Mouse (Mus musculus): ENCODE measurements at regions not wholly inside any gene's neighbourhood (a gene's known extent, or its start where the extent isn't known, plus 50 kb on each side); places are given as distances from the start of the nearest gene placed in this dataset.

GRCm38 (mm10) chr16:77469903-77470302 lies 132.0 kb downstream of the Gm11146 start:
- H3K9ac ChIP-seq (ENCODE audit: low read depth, low read length) = no peak overlapping the region
- peaks cover 2% of the 10 kb centered on the region; the same call in 1 of the 2 replicates for H3K36me3 ChIP-seq (ENCODE audit: control insufficient read depth, insufficient read depth, low read length)
- no peak overlapping the region for H3K4me2 ChIP-seq (ENCODE audit: low read length)
- H3K27ac ChIP-seq (ENCODE audit: low read length) = no peak overlapping the region
- no peak overlapping the region for H3K4me3 ChIP-seq (ENCODE audit: low read depth, low read length)
- WGBS = 82% methylated on average over 4 of the region's 4 CpGs
- no peaks in the 10 kb centered on the region for H3K27me3 ChIP-seq (ENCODE audit: control insufficient read depth, insufficient read depth, low read depth, low read length)
- H3K4me1 ChIP-seq (ENCODE audit: control insufficient read depth, insufficient read depth, low read length) = no peaks in the 10 kb centered on the region
- no peak for ATAC-seq
- no peaks in the 10 kb centered on the region for H3K9me3 ChIP-seq (replicated peaks; ENCODE audit: control insufficient read depth, low read length, poor library complexity, severe bottlenecking)

DNA sequence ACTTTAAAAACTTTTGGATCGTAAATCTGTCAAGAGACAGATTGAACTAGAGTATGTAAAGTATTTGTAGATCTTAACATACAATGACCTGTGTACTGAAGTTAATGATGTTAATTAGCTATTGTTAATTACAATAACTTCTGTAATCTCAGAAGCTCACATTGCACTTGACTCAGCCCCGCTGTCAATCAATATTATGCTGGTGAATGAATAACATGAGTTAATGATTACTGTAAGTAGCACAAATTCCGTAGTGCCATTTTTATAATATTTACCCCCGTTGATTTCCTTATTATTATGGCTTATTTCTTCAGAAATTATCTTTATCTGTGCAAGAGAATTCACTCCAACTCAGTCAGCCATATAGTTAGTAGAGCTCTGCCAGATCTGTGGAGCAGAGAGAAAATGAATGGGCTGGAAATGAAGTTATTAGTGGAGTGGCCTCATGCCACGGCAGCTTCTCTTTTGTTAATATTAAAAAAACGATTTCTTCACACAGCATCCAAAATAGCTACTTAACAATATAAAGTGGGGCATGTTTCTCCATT lies 132.5 kb downstream of the Gm11146 start:
- WGBS = 80% methylated on average over 6 of the region's 6 CpGs
- Histone ChIP-seq H3K36me3 (ENCODE audit: control insufficient read depth, insufficient read depth, low read length) (peaks cover 2% of the 10 kb centered on the region; the same call in 1 of the 2 replicates), H3K4me2 (ENCODE audit: low read length) (no peak overlapping the region), H3K9me3 (replicated peaks; ENCODE audit: control insufficient read depth, low read length, poor library complexity, severe bottlenecking) (no peaks in the 10 kb centered on the region), H3K9ac (ENCODE audit: low read depth, low read length) (no peak overlapping the region), H3K4me3 (ENCODE audit: low read depth, low read length) (no peak overlapping the region), H3K27ac (ENCODE audit: low read length) (no peak overlapping the region), H3K4me1 (ENCODE audit: control insufficient read depth, insufficient read depth, low read length) (no peaks in the 10 kb centered on the region), H3K27me3 (ENCODE audit: control insufficient read depth, insufficient read depth, low read depth, low read length) (no peaks in the 10 kb centered on the region)
- ATAC-seq = no peak

GRCm38 (mm10) chr16:77467216-77467615 lies 134.7 kb downstream of the Gm11146 start:
- no peak overlapping the region for H3K27ac ChIP-seq (ENCODE audit: low read length)
- H3K4me2 ChIP-seq (ENCODE audit: low read length) = no peak overlapping the region
- H3K36me3 ChIP-seq (ENCODE audit: control insufficient read depth, insufficient read depth, low read length) = peaks cover 2% of the 10 kb centered on the region; the same call in 1 of the 2 replicates
- no peak overlapping the region for H3K9ac ChIP-seq (ENCODE audit: low read depth, low read length)
- 91% methylated on average over 12 of the region's 12 CpGs for WGBS
- no peaks in the 10 kb centered on the region for H3K4me1 ChIP-seq (ENCODE audit: control insufficient read depth, insufficient read depth, low read length)
- H3K4me3 ChIP-seq (ENCODE audit: low read depth, low read length) = no peak overlapping the region
- no peaks in the 10 kb centered on the region for H3K27me3 ChIP-seq (ENCODE audit: control insufficient read depth, insufficient read depth, low read depth, low read length)
- ATAC-seq = no peak
- no peaks in the 10 kb centered on the region for H3K9me3 ChIP-seq (replicated peaks; ENCODE audit: control insufficient read depth, low read length, poor library complexity, severe bottlenecking)

DNA sequence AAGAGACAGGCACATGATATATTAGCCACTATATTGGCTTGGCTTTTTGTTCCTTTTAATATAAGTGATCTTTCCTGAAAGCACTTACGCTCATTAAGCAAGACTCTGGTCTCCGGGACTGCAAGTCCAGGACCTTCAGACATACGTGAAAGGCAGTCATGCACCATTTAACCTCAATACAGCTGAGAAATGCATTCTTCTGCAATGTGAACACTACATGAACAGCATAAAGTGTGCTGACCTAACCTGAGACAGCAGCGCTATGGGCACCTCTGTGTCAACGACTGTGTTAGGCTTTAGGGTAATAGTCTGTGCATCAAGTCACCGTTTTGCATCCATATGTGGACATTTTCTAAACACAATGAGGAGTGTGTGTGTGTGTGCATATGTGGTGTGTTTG lies 137.3 kb downstream of the Gm11146 start:
- no peaks in the 10 kb centered on the region for H3K9me3 ChIP-seq (replicated peaks; ENCODE audit: control insufficient read depth, low read length, poor library complexity, severe bottlenecking)
- WGBS = 44% methylated on average over 6 of the region's 6 CpGs
- H3K36me3 ChIP-seq (ENCODE audit: control insufficient read depth, insufficient read depth, low read length) = peaks cover 2% of the 10 kb centered on the region; the same call in 1 of the 2 replicates
- H3K9ac ChIP-seq (ENCODE audit: low read depth, low read length) = no peak overlapping the region
- H3K4me2 ChIP-seq (ENCODE audit: low read length) = no peak overlapping the region
- no peaks in the 10 kb centered on the region for H3K4me1 ChIP-seq (ENCODE audit: control insufficient read depth, insufficient read depth, low read length)
- no peak overlapping the region for H3K4me3 ChIP-seq (ENCODE audit: low read depth, low read length)
- no peak overlapping the region for H3K27ac ChIP-seq (ENCODE audit: low read length)
- ATAC-seq = no peak
- no peaks in the 10 kb centered on the region for H3K27me3 ChIP-seq (ENCODE audit: control insufficient read depth, insufficient read depth, low read depth, low read length)

DNA sequence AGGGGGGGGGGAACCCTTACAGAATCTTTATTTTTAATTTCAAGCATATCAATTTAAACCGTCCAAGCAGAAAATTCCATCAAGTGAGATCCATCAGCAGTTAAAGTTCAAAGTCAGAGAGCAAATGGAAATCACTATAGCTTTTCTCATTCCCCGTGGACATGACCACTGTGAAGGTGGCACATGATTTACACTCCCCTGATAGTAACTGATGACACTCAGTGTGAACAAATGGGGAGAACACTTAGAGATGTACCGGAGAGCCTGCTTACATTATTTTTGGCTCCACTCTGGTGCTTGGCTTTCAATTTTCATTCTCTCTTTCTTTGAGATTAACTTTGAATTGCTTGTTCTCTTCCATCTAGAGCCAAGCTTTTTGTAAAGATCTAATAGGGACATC lies 140.0 kb downstream of the Gm11146 start:
- WGBS = 58% methylated on average over 3 of the region's 3 CpGs
- Histone ChIP-seq H3K9me3 (replicated peaks; ENCODE audit: control insufficient read depth, low read length, poor library complexity, severe bottlenecking) (no peaks in the 10 kb centered on the region), H3K4me1 (ENCODE audit: control insufficient read depth, insufficient read depth, low read length) (no peaks in the 10 kb centered on the region), H3K27ac (ENCODE audit: low read length) (no peak overlapping the region), H3K27me3 (ENCODE audit: control insufficient read depth, insufficient read depth, low read depth, low read length) (no peaks in the 10 kb centered on the region), H3K4me3 (ENCODE audit: low read depth, low read length) (no peak overlapping the region), H3K4me2 (ENCODE audit: low read length) (no peak overlapping the region), H3K36me3 (ENCODE audit: control insufficient read depth, insufficient read depth, low read length) (no peaks in the 10 kb centered on the region), H3K9ac (ENCODE audit: low read depth, low read length) (no peak overlapping the region)
- no peak for ATAC-seq

GRCm38 (mm10) chr16:77461459-77461858 lies 140.4 kb downstream of the Gm11146 start:
- H3K9ac ChIP-seq (ENCODE audit: low read depth, low read length) = no peak overlapping the region
- no peak for ATAC-seq
- no peaks in the 10 kb centered on the region for H3K36me3 ChIP-seq (ENCODE audit: control insufficient read depth, insufficient read depth, low read length)
- H3K4me2 ChIP-seq (ENCODE audit: low read length) = no peak overlapping the region
- H3K4me1 ChIP-seq (ENCODE audit: control insufficient read depth, insufficient read depth, low read length) = no peaks in the 10 kb centered on the region
- no peak overlapping the region for H3K27ac ChIP-seq (ENCODE audit: low read length)
- 60% methylated on average over 1 of the region's 1 CpGs for WGBS
- H3K4me3 ChIP-seq (ENCODE audit: low read depth, low read length) = no peak overlapping the region
- no peaks in the 10 kb centered on the region for H3K9me3 ChIP-seq (replicated peaks; ENCODE audit: control insufficient read depth, low read length, poor library complexity, severe bottlenecking)
- H3K27me3 ChIP-seq (ENCODE audit: control insufficient read depth, insufficient read depth, low read depth, low read length) = no peaks in the 10 kb centered on the region

DNA sequence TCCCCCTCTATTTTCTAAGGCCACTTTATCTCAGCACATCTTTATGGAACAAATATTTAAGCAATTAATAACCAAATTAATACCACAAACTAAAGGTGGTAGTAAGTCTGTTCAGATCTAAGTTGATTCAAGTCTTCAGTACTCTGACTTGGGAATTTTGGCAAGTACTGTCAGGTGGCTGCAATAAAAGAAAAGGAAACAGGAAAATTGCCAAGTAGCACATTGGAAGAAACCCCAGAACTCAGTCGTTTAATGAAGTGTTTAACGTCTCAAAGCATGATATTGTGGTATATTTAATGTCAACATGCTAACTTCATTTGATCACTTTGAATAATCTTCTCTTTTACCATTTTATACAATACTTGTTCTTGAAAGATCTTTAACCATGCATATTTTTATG lies 142.2 kb downstream of the Gm11146 start:
- no peak for ATAC-seq
- no peak overlapping the region for H3K27ac ChIP-seq (ENCODE audit: low read length)
- WGBS = 72% methylated on average over 2 of the region's 2 CpGs
- no peaks in the 10 kb centered on the region for H3K9me3 ChIP-seq (replicated peaks; ENCODE audit: control insufficient read depth, low read length, poor library complexity, severe bottlenecking)
- no peak overlapping the region for H3K9ac ChIP-seq (ENCODE audit: low read depth, low read length)
- H3K27me3 ChIP-seq (ENCODE audit: control insufficient read depth, insufficient read depth, low read depth, low read length) = no peaks in the 10 kb centered on the region
- H3K4me2 ChIP-seq (ENCODE audit: low read length) = no peak overlapping the region
- no peaks in the 10 kb centered on the region for H3K36me3 ChIP-seq (ENCODE audit: control insufficient read depth, insufficient read depth, low read length)
- no peaks in the 10 kb centered on the region for H3K4me1 ChIP-seq (ENCODE audit: control insufficient read depth, insufficient read depth, low read length)
- H3K4me3 ChIP-seq (ENCODE audit: low read depth, low read length) = no peak overlapping the region

GRCm38 (mm10) chr16:77444647-77445046 lies 157.2 kb downstream of the Gm11146 start:
- Histone ChIP-seq H3K4me3 (ENCODE audit: low read depth, low read length) (no peak overlapping the region), H3K4me2 (ENCODE audit: low read length) (no peak overlapping the region), H3K9ac (ENCODE audit: low read depth, low read length) (no peak overlapping the region), H3K4me1 (ENCODE audit: control insufficient read depth, insufficient read depth, low read length) (peaks cover 15% of the 10 kb centered on the region), H3K27me3 (ENCODE audit: control insufficient read depth, insufficient read depth, low read depth, low read length) (no peaks in the 10 kb centered on the region), H3K9me3 (replicated peaks; ENCODE audit: control insufficient read depth, low read length, poor library complexity, severe bottlenecking) (no peaks in the 10 kb centered on the region), H3K27ac (ENCODE audit: low read length) (no peak overlapping the region), H3K36me3 (ENCODE audit: control insufficient read depth, insufficient read depth, low read length) (no peaks in the 10 kb centered on the region)
- no peak for ATAC-seq
- 94% methylated on average over 6 of the region's 6 CpGs for WGBS

GRCm38 (mm10) chr16:77444006-77444405 lies 157.9 kb downstream of the Gm11146 start:
- 0 out of 2 replicates have a peak overlapping the region, but pooled peaks have one; percentile 15 for H3K27ac ChIP-seq (ENCODE audit: low read length)
- peak; percentile 76 for ATAC-seq
- no peaks in the 10 kb centered on the region for H3K27me3 ChIP-seq (ENCODE audit: control insufficient read depth, insufficient read depth, low read depth, low read length)
- H3K4me1 ChIP-seq (ENCODE audit: control insufficient read depth, insufficient read depth, low read length) = peaks cover 12% of the 10 kb centered on the region; the same call in 1 of the 2 replicates
- H3K9me3 ChIP-seq (replicated peaks; ENCODE audit: control insufficient read depth, low read length, poor library complexity, severe bottlenecking) = no peaks in the 10 kb centered on the region
- no peaks in the 10 kb centered on the region for H3K36me3 ChIP-seq (ENCODE audit: control insufficient read depth, insufficient read depth, low read length)
- H3K4me2 ChIP-seq (ENCODE audit: low read length) = no peak overlapping the region
- H3K4me3 ChIP-seq (ENCODE audit: low read depth, low read length) = no peak overlapping the region
- 24% methylated on average over 4 of the region's 4 CpGs for WGBS
- H3K9ac ChIP-seq (ENCODE audit: low read depth, low read length) = no peak overlapping the region
